Mouse (Mus musculus) C2C12 (cell line): Measurements from ENCODE around the gene Dyrk2.

Experiments
- CEBPB ChIP-seq: IDR thresholded peaks from one replicate; pipeline ENCODE4 v1.6.1; 2011; ENCODE audit warnings: low read depth, mild to moderate bottlenecking, control low read depth, moderate library complexity
- CTCF ChIP-seq: IDR thresholded peaks from one replicate; pipeline ENCODE4 v1.5.1; 2011; ENCODE audit not compliant: control insufficient read depth, insufficient read depth, insufficient read length
- MYOG ChIP-seq: IDR thresholded peaks from one replicate; pipeline ENCODE4 v1.6.1; 2011; ENCODE audit not compliant: control insufficient read depth, insufficient read length; ENCODE audit errors: extremely low read depth
- USF1 ChIP-seq: IDR thresholded peaks from one replicate; pipeline ENCODE4 v1.6.1; 2011; ENCODE audit warnings: low read depth, mild to moderate bottlenecking, control low read depth, moderate library complexity

GRCm38 (mm10) chr10:118884126-118884525 lies 14.1 kb upstream of the Dyrk2 start:
- TF ChIP-seq CTCF (no peak), CEBPB (no peak), USF1 (no peak), MYOG (no peak)
